Mouse (Mus musculus) brain, embryonic 14.5 days (tissue): ENCODE results near the gene Mrgpra3. TPM values are rescaled to one million over a fixed set of nuclear protein-coding genes. Genes with fewer than 3 reads are reported as not detected.

Experiments used
- DNase-seq: peaks from one replicate; pipeline ENCODE4 v3.0.0-alpha.2; 2011; ENCODE audit warnings: low read depth
- CTCF ChIP-seq: fragments of 200-500 bp; IDR thresholded peaks from 2 replicates; pipeline ENCODE4 v1.5.1; 2012; ENCODE audit warnings: inconsistent platforms, mild to moderate bottlenecking, moderate library complexity, borderline replicate concordance; ENCODE audit not compliant: insufficient read depth, insufficient read length; ENCODE audit errors: extremely low read depth
- POLR2A ChIP-seq: fragments of 200-500 bp; IDR thresholded peaks from 2 replicates; pipeline ENCODE4 v1.6.1; 2012; ENCODE audit warnings: mild to moderate bottlenecking, inconsistent platforms, borderline replicate concordance; ENCODE audit not compliant: poor library complexity, insufficient read depth, insufficient read length, severe bottlenecking; ENCODE audit errors: extremely low read depth
- polyA plus RNA-seq: library from polyadenylated mRNA; depleted of rRNA; stranded (reverse); fragments of >200 nt; gene quantifications from 2 replicates; pipeline ENCODE4 v1.2.3, GENCODE M21; 2012; rRNA removed

The Mrgpra3 gene
- not detected in 2 replicates for polyA plus RNA-seq

GRCm38 (mm10) chr7:47601272-47601671, at the start of gene Mrgpra3:
TSS of gene Mrgpra3 (minus strand) at chr7:47601372.
- no peak for TF ChIP-seq POLR2A
- TF ChIP-seq CTCF = no peak
- no peak for DNase-seq

Other genes with a start within 250 kb of the Mrgpra3 start
- not detected in 2 replicates for gene Mrgpra1, start 247.1 kb downstream of the Mrgpra3 start, polyA plus RNA-seq
- gene Mrgpra2a, start 149.2 kb downstream of the Mrgpra3 start, polyA plus RNA-seq = not detected in 2 replicates
- not detected in 2 replicates for gene Mrgpra2b, start 72.5 kb downstream of the Mrgpra3 start, polyA plus RNA-seq